Mouse (Mus musculus): ENCODE results near the gene Syn3. TPM values are rescaled to one million over a fixed set of nuclear protein-coding genes. Genes with fewer than 3 reads are reported as not detected.

Gene Syn3
- polyA plus RNA-seq, 1 experiment from 2014 or later = 29.9 TPM

DNA sequence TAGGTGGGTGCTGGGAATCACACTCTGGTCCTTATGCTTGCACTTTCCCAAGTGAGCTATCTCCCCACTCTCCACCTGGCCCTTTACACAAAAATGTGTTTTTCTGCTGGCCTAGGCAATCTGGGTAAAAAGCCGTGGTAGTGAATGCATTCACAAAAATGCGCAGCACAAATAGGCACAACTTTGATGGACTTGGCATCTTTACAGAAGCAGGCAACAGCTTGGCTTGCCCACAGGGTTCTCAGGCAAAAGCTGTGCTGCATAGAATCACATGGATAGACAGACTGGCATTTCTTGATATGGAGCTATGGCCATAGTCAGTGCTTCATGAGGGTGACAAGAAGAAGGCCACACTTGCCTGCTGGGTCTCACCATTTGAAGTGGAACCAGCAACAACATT lies 419.9 kb downstream of the Syn3 start:
- 85% methylated on average over 2 of the region's 2 CpGs for WGBS
- ATAC-seq = no peak
- H3K27ac ChIP-seq (ENCODE audit: low read depth, low read length) = no peak overlapping the region
- no peak overlapping the region for H3K4me3 ChIP-seq (ENCODE audit: low read length)
- H3K9ac ChIP-seq (ENCODE audit: low read depth, low read length) = no peak overlapping the region
- no peaks in the 10 kb centered on the region for H3K4me1 ChIP-seq (ENCODE audit: control insufficient read depth, insufficient read depth, low read depth, low read length)
- peaks cover 2% of the 10 kb centered on the region; the same call in 1 of the 2 replicates for H3K9me3 ChIP-seq (ENCODE audit: control insufficient read depth, low read length)
- H3K36me3 ChIP-seq (ENCODE audit: control insufficient read depth, insufficient read depth, low read length) = peaks cover 1% of the 10 kb centered on the region; the same call in 1 of the 2 replicates
- H3K27me3 ChIP-seq (replicated peaks; ENCODE audit: control insufficient read depth, insufficient read depth, low read length) = no peaks in the 10 kb centered on the region
- H3K4me2 ChIP-seq (ENCODE audit: low read length) = no peak overlapping the region

DNA sequence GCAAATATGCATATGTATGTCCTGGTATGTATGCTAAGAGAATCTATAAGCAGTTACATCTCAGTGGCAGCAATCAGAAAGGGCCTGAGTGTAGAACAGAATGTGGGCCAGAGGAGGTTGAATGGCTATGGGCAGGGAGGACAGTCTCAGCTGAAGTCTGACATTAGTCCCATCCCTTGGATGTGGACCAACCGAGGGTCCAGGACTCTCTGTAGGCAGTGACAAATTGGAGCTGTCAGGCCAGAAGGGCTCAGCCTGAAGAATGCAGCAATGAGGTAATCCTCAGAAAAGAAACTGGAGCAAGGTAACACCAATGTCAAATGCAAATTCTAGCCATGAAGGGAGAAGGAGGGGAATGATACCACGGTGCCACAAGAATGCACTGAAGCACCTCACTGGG lies 421.4 kb downstream of the Syn3 start:
- no peak for ATAC-seq
- H3K4me2 ChIP-seq (ENCODE audit: low read length) = no peak overlapping the region
- H3K27ac ChIP-seq (ENCODE audit: low read depth, low read length) = no peak overlapping the region
- H3K36me3 ChIP-seq (ENCODE audit: control insufficient read depth, insufficient read depth, low read length) = peaks cover 2% of the 10 kb centered on the region; the same call in 1 of the 2 replicates
- H3K4me1 ChIP-seq (ENCODE audit: control insufficient read depth, insufficient read depth, low read depth, low read length) = no peaks in the 10 kb centered on the region
- H3K9me3 ChIP-seq (ENCODE audit: control insufficient read depth, low read length) = peaks cover 2% of the 10 kb centered on the region; the same call in 1 of the 2 replicates
- H3K4me3 ChIP-seq (ENCODE audit: low read length) = no peak overlapping the region
- no peak overlapping the region for H3K9ac ChIP-seq (ENCODE audit: low read depth, low read length)
- H3K27me3 ChIP-seq (replicated peaks; ENCODE audit: control insufficient read depth, insufficient read depth, low read length) = no peaks in the 10 kb centered on the region
- 69% methylated on average over 2 of the region's 2 CpGs for WGBS

DNA sequence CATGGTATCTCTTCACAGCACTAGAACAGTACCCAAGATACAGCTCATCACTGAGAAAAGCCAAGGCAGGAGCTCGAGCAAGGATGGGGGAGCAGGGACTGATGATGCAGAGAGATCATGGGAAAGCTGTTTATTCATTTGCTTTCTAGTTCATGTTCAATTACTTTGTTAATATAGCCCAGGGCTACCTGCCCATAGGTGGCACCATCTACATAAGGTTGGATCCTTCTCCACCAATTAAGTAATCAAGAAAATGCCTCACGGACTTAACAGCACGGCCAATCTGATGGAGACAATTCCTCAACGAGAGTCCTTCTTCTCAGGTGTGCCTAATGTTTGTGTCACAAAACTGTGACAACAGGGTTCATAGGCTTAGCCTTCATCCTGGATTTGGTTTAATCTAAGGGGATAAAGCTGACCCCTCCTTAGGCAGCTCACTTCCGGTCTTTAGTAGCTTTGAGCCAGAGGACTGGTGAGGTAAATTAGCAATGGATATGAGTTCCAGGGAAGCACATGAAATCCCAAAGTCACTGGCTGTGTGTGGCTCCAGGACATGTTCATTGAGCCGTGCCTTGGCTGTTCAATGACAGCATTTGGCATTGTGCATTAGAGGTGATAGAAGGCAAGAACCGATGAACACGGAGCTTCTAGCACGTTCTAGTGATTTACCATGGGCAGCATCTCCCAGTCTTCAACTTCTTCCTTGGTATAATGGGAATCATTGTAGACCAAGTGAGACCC lies 423.6 kb downstream of the Syn3 start:
- no peaks in the 10 kb centered on the region for H3K4me1 ChIP-seq (ENCODE audit: control insufficient read depth, insufficient read depth, low read depth, low read length)
- 87% methylated on average over 9 of the region's 9 CpGs for WGBS
- peaks cover 2% of the 10 kb centered on the region; the same call in 1 of the 2 replicates for H3K9me3 ChIP-seq (ENCODE audit: control insufficient read depth, low read length)

DNA sequence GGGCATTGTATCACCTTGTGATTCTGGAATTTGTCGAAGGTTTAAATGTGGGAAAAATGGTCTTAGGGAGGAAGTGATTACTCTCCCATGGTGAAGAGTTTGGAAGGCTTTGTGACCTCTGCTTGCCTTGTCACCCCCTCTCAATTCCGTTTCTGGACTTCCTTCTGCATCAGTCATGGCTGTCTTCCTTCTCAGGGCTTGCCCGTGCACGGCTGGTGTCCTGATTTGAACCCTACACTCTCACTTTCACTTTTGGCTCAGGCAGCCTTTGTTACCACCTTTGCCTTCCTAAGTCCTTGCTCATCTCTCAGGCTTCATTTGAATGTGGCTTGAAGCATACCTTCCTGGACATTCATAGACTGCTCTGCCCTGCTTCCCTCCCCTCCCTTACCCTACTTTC lies 424.6 kb downstream of the Syn3 start:
- no peak overlapping the region for H3K4me3 ChIP-seq (ENCODE audit: low read length)
- peaks cover 2% of the 10 kb centered on the region; the same call in 1 of the 2 replicates for H3K36me3 ChIP-seq (ENCODE audit: control insufficient read depth, insufficient read depth, low read length)
- peaks cover 2% of the 10 kb centered on the region; the same call in 1 of the 2 replicates for H3K9me3 ChIP-seq (ENCODE audit: control insufficient read depth, low read length)
- H3K27me3 ChIP-seq (replicated peaks; ENCODE audit: control insufficient read depth, insufficient read depth, low read length) = no peaks in the 10 kb centered on the region
- no peak overlapping the region for H3K4me2 ChIP-seq (ENCODE audit: low read length)
- H3K4me1 ChIP-seq (ENCODE audit: control insufficient read depth, insufficient read depth, low read depth, low read length) = no peaks in the 10 kb centered on the region
- ATAC-seq = no peak
- WGBS = 78% methylated on average over 4 of the region's 4 CpGs
- no peak overlapping the region for H3K9ac ChIP-seq (ENCODE audit: low read depth, low read length)
- H3K27ac ChIP-seq (ENCODE audit: low read depth, low read length) = no peak overlapping the region

More for the DNA sequence above, 423.6 kb downstream of the Syn3 start:
- Histone ChIP-seq H3K36me3 (ENCODE audit: control insufficient read depth, insufficient read depth, low read length) (peaks cover 2% of the 10 kb centered on the region; the same call in 1 of the 2 replicates), H3K4me2 (ENCODE audit: low read length) (no peak overlapping the region), H3K27me3 (replicated peaks; ENCODE audit: control insufficient read depth, insufficient read depth, low read length) (no peaks in the 10 kb centered on the region), H3K9ac (ENCODE audit: low read depth, low read length) (no peak overlapping the region), H3K27ac (ENCODE audit: low read depth, low read length) (no peak overlapping the region), H3K4me3 (ENCODE audit: low read length) (no peak overlapping the region)
- ATAC-seq = no peak

DNA sequence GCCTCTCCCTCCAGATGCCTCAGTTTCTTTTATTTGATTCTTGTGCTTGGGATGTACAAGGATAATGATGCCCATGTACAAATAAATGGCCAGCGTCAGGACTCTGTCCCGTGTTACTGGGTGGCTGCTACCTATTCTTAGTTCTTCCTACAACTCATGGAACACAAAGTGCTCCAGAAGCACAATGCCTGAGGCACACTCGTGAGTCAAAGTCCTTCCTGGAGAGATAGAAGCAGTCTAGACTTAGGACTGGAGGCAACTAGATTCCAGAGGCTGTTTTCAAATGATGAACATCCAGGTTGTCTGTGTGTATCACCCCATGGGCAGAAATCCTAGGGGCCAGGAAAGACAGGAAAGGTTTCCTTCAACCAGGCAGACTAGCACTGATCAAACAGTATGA lies 427.9 kb downstream of the Syn3 start:
- Histone ChIP-seq H3K4me2 (ENCODE audit: low read length) (no peak overlapping the region), H3K9me3 (ENCODE audit: control insufficient read depth, low read length) (peaks cover 2% of the 10 kb centered on the region; the same call in 1 of the 2 replicates), H3K27ac (ENCODE audit: low read depth, low read length) (no peak overlapping the region), H3K27me3 (replicated peaks; ENCODE audit: control insufficient read depth, insufficient read depth, low read length) (no peaks in the 10 kb centered on the region), H3K4me3 (ENCODE audit: low read length) (no peak overlapping the region), H3K9ac (ENCODE audit: low read depth, low read length) (no peak overlapping the region), H3K4me1 (ENCODE audit: control insufficient read depth, insufficient read depth, low read depth, low read length) (no peaks in the 10 kb centered on the region), H3K36me3 (ENCODE audit: control insufficient read depth, insufficient read depth, low read length) (peaks cover 2% of the 10 kb centered on the region; the same call in 1 of the 2 replicates)
- 92% methylated on average over 3 of the region's 3 CpGs for WGBS
- ATAC-seq = no peak

DNA sequence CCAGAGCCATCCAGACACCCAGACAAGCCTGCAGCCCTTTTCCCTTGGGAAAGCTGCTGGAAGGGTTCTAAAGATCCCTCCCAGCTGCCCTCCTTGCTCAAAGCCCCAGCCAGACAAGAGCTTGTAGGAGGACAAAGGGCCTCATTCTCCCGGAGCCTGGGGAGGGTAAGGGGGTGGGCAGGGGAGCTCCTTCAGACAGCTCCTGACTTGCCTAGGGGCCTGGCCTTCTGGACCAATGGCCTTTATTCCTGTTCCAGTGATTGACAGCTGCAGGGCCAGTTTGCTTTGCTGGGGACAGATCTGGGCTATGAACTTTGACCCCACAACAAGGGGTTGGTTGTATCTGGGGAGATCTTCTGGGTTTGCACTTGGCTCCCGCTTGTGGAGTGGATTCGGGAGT lies 429.4 kb downstream of the Syn3 start:
- Histone ChIP-seq H3K27ac (ENCODE audit: low read depth, low read length) (no peak overlapping the region), H3K4me3 (ENCODE audit: low read length) (no peak overlapping the region), H3K9me3 (ENCODE audit: control insufficient read depth, low read length) (peaks cover 2% of the 10 kb centered on the region; the same call in 1 of the 2 replicates), H3K36me3 (ENCODE audit: control insufficient read depth, insufficient read depth, low read length) (peaks cover 2% of the 10 kb centered on the region; the same call in 1 of the 2 replicates), H3K9ac (ENCODE audit: low read depth, low read length) (no peak overlapping the region), H3K27me3 (replicated peaks; ENCODE audit: control insufficient read depth, insufficient read depth, low read length) (no peaks in the 10 kb centered on the region), H3K4me1 (ENCODE audit: control insufficient read depth, insufficient read depth, low read depth, low read length) (no peaks in the 10 kb centered on the region; the same call in 1 of the 2 replicates), H3K4me2 (ENCODE audit: low read length) (no peak overlapping the region)
- ATAC-seq = peak; percentile 77
- WGBS = 9% methylated on average over 3 of the region's 3 CpGs

DNA sequence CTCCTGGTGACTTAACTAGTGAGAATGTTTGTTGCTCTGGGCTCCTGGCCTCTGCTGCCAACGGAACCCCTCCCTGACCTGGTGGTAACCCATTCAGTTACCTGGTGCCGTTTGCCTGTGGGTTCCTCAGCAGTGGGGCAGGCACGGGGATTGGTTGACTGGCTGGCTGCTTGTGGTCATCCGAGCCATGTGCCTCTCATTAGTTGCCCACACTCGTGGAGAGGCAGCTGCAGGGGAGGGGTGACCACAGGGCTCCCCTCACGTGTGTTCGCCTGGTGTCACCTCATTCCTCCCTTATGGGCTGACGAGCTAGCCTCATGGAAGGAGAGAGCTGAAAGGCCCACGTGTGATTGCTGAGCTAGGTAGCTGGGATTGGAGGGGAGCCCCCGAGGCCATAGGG lies 430.8 kb downstream of the Syn3 start:
- Histone ChIP-seq H3K4me3 (ENCODE audit: low read length) (no peak overlapping the region), H3K27me3 (replicated peaks; ENCODE audit: control insufficient read depth, insufficient read depth, low read length) (no peaks in the 10 kb centered on the region), H3K9ac (ENCODE audit: low read depth, low read length) (no peak overlapping the region), H3K27ac (ENCODE audit: low read depth, low read length) (no peak overlapping the region), H3K4me2 (ENCODE audit: low read length) (no peak overlapping the region), H3K9me3 (ENCODE audit: control insufficient read depth, low read length) (no peaks in the 10 kb centered on the region), H3K4me1 (ENCODE audit: control insufficient read depth, insufficient read depth, low read depth, low read length) (no peaks in the 10 kb centered on the region; the same call in 1 of the 2 replicates), H3K36me3 (ENCODE audit: control insufficient read depth, insufficient read depth, low read length) (no peaks in the 10 kb centered on the region)
- WGBS = 81% methylated on average over 10 of the region's 10 CpGs
- ATAC-seq = no peak

DNA sequence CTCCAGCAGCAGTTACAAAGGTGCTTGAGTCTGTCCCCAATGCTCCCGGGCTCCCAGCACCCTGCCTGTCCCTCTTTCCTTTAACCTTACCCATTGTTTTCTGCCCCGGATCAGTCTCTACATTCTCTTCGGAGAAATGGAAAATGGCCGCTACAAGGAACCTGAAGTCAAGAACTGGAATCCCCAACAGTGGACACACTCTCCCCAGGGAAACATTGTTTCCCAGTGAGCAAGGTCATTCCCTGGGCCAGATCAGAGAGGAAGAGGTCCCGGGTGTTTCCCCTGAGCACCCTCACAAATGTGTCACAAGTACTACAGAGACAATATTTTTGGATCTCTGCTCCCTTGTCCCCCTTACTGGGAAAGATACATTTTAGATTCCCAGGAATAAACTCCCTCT lies 432.0 kb downstream of the Syn3 start:
- Histone ChIP-seq H3K27ac (ENCODE audit: low read depth, low read length) (no peak overlapping the region), H3K27me3 (replicated peaks; ENCODE audit: control insufficient read depth, insufficient read depth, low read length) (no peaks in the 10 kb centered on the region), H3K4me3 (ENCODE audit: low read length) (no peak overlapping the region), H3K4me1 (ENCODE audit: control insufficient read depth, insufficient read depth, low read depth, low read length) (no peaks in the 10 kb centered on the region; the same call in 1 of the 2 replicates), H3K36me3 (ENCODE audit: control insufficient read depth, insufficient read depth, low read length) (peaks cover 5% of the 10 kb centered on the region; the same call in 1 of the 2 replicates), H3K9ac (ENCODE audit: low read depth, low read length) (no peak overlapping the region), H3K4me2 (ENCODE audit: low read length) (no peak overlapping the region), H3K9me3 (ENCODE audit: control insufficient read depth, low read length) (peaks cover 5% of the 10 kb centered on the region; the same call in 1 of the 2 replicates)
- WGBS = 78% methylated on average over 5 of the region's 5 CpGs
- no peak for ATAC-seq

DNA sequence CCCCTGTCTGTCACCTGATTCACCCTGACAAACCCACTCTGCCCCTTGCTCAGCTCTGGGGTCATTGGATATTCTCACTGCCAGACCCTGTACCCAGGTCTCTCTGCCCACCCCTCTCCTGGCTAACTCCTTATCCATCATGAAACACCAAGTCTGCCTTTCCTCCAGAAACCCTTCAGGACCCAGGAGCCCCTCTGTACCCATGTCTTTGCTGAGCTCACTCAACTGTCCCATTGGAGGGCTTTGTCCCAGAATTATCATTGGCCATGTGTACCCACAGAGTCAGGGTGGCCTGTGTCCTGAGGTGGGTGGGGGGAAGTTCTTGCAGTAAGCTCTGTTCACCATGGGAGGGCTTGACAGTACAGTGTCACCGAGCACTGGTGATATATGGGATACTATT lies 433.0 kb downstream of the Syn3 start:
- Histone ChIP-seq H3K4me1 (ENCODE audit: control insufficient read depth, insufficient read depth, low read depth, low read length) (no peaks in the 10 kb centered on the region; the same call in 1 of the 2 replicates), H3K27ac (ENCODE audit: low read depth, low read length) (no peak overlapping the region), H3K27me3 (replicated peaks; ENCODE audit: control insufficient read depth, insufficient read depth, low read length) (no peaks in the 10 kb centered on the region), H3K4me2 (ENCODE audit: low read length) (no peak overlapping the region), H3K36me3 (ENCODE audit: control insufficient read depth, insufficient read depth, low read length) (peaks cover 7% of the 10 kb centered on the region), H3K9me3 (ENCODE audit: control insufficient read depth, low read length) (peaks cover 6% of the 10 kb centered on the region; the same call in 1 of the 2 replicates), H3K4me3 (ENCODE audit: low read length) (no peak overlapping the region), H3K9ac (ENCODE audit: low read depth, low read length) (no peak overlapping the region)
- ATAC-seq = no peak
- WGBS = 100% methylated on average over 1 of the region's 1 CpGs

Measured in hindbrain, embryonic 16.5 days (tissue).